ENCODE assay signal across 13 mouse cellular contexts in genomic region chr3:55872944-55873924, GRCm38 (mm10).
DNase-seq lines count a peak whose midpoint lies in the region; ATAC-seq and TF ChIP-seq lines count a peak whose summit lies in the region.
"Had no signal": no experiment of that assay in that cellular context is flagged by ENCODE, and none has a peak within 500 bp of the region (broad histone marks: within the 10 kb centered on the region; RNA-seq: fewer than 3 reads in every experiment).

No protein-coding gene starts in this region.

- H3K36me3 ChIP-seq in hindbrain, embryonic 13.5 days, result peaks cover 10% of the 10 kb centered on the region
- no peaks in the 10 kb centered on the region for H3K36me3 ChIP-seq in hindbrain, embryonic 10.5 days
- no peaks in the 10 kb centered on the region for H3K36me3 ChIP-seq in hindbrain, postnatal 0 days (ENCODE audit: insufficient read depth, low read length)
- H3K36me3 ChIP-seq in liver, postnatal 0 days (replicated peaks; ENCODE audit: insufficient read depth, low read length), result no peaks in the 10 kb centered on the region
- no peaks in the 10 kb centered on the region for H3K36me3 ChIP-seq in stomach, postnatal 0 days (ENCODE audit: control insufficient read depth, insufficient read depth, low read length)
- H3K36me3 ChIP-seq: heart, embryonic 15.5 days; liver, embryonic 15.5 days had no signal

- WGBS in hindbrain, embryonic 13.5 days, result 58% methylated on average over 5 of the region's 5 CpGs
- 80% methylated on average over 5 of the region's 5 CpGs for WGBS in hindbrain, embryonic 10.5 days
- 57% methylated on average over 5 of the region's 5 CpGs for WGBS in hindbrain, postnatal 0 days
- WGBS in liver, postnatal 0 days (ENCODE audit: insufficient replicate concordance), result 74% methylated on average over 5 of the region's 5 CpGs
- whole genome bisulfite sequencing in stomach, postnatal 0 days, result 79% methylated on average over 5 of the region's 5 CpGs

- no peak overlapping the region for H3K4me3 ChIP-seq in hindbrain, embryonic 13.5 days
- no peak overlapping the region for H3K4me3 ChIP-seq in hindbrain, embryonic 10.5 days
- H3K4me3 ChIP-seq in hindbrain, postnatal 0 days (ENCODE audit: low read length), result no peak overlapping the region
- no peak overlapping the region for H3K4me3 ChIP-seq in liver, postnatal 0 days (ENCODE audit: low read depth, low read length)
- no peak overlapping the region for H3K4me3 ChIP-seq in stomach, postnatal 0 days (ENCODE audit: low read depth, low read length)
- H3K4me3 ChIP-seq: embryonic facial prominence, embryonic 13.5 days; heart, embryonic 15.5 days; liver, embryonic 15.5 days had no signal

- H3K27me3 ChIP-seq in hindbrain, embryonic 13.5 days, result no peaks in the 10 kb centered on the region
- H3K27me3 ChIP-seq in hindbrain, embryonic 10.5 days (ENCODE audit: insufficient read depth, poor library complexity, severe bottlenecking), result no peaks in the 10 kb centered on the region
- H3K27me3 ChIP-seq in hindbrain, postnatal 0 days (ENCODE audit: insufficient read depth, low read length), result no peaks in the 10 kb centered on the region
- H3K27me3 ChIP-seq in liver, postnatal 0 days (ENCODE audit: insufficient read depth, low read length), result no peaks in the 10 kb centered on the region
- H3K27me3 ChIP-seq in stomach, postnatal 0 days (ENCODE audit: control insufficient read depth, insufficient read depth, low read length), result no peaks in the 10 kb centered on the region
- H3K27me3 ChIP-seq: embryonic facial prominence, embryonic 13.5 days; heart, embryonic 15.5 days; liver, embryonic 15.5 days had no signal

- TF ChIP-seq EP300 in liver, postnatal 0 days (IDR thresholded peaks at IDR 0.05; ENCODE audit: low read depth), result no peak
- no peak for TF ChIP-seq EP300 in stomach, postnatal 0 days (optimal IDR thresholded peaks at IDR 0.05)

- no peak overlapping the region for H3K4me2 ChIP-seq in hindbrain, embryonic 13.5 days
- no peak overlapping the region for H3K4me2 ChIP-seq in hindbrain, postnatal 0 days (ENCODE audit: low read depth, low read length)
- H3K4me2 ChIP-seq in liver, postnatal 0 days (ENCODE audit: low read depth, low read length), result no peak overlapping the region
- no peak overlapping the region for H3K4me2 ChIP-seq in stomach, postnatal 0 days (replicated peaks; ENCODE audit: low read depth)
- H3K4me2 ChIP-seq: embryonic facial prominence, embryonic 13.5 days; heart, embryonic 15.5 days; liver, embryonic 15.5 days had no signal

- no peaks in the 10 kb centered on the region for H3K9me3 ChIP-seq in hindbrain, embryonic 13.5 days
- H3K9me3 ChIP-seq in hindbrain, embryonic 10.5 days, result no peaks in the 10 kb centered on the region; the same call in 1 of the 2 replicates
- H3K9me3 ChIP-seq in hindbrain, postnatal 0 days (ENCODE audit: low read length), result no peaks in the 10 kb centered on the region
- H3K9me3 ChIP-seq in liver, postnatal 0 days (ENCODE audit: low read length), result no peaks in the 10 kb centered on the region
- no peaks in the 10 kb centered on the region for H3K9me3 ChIP-seq in stomach, postnatal 0 days (ENCODE audit: control insufficient read depth, low read length)
- H3K9me3 ChIP-seq: embryonic facial prominence, embryonic 13.5 days; heart, embryonic 15.5 days; liver, embryonic 15.5 days had no signal

- ATAC-seq in hindbrain, embryonic 13.5 days (ENCODE audit: low FRiP score), result peak; percentile 68; the same call in 1 of the 2 replicates
- ATAC-seq in hindbrain, postnatal 0 days, result peak; percentile 92
- ATAC-seq in liver, postnatal 0 days, result no peak
- ATAC-seq in stomach, postnatal 0 days (ENCODE audit: low FRiP score, low TSS enrichment), result no peak

- no peak overlapping the region for H3K27ac ChIP-seq in hindbrain, embryonic 13.5 days
- no peak overlapping the region for H3K27ac ChIP-seq in hindbrain, embryonic 10.5 days
- H3K27ac ChIP-seq in hindbrain, postnatal 0 days, result no peak overlapping the region
- H3K27ac ChIP-seq in liver, postnatal 0 days (ENCODE audit: low read depth), result no peak overlapping the region
- H3K27ac ChIP-seq in stomach, postnatal 0 days (replicated peaks), result no peak overlapping the region
- H3K27ac ChIP-seq: embryonic facial prominence, embryonic 13.5 days; heart, embryonic 15.5 days; liver, embryonic 15.5 days had no signal

- H3K4me1 ChIP-seq in hindbrain, embryonic 13.5 days (replicated peaks), result no peaks in the 10 kb centered on the region
- no peaks in the 10 kb centered on the region for H3K4me1 ChIP-seq in hindbrain, embryonic 10.5 days (replicated peaks)
- H3K4me1 ChIP-seq in hindbrain, postnatal 0 days (ENCODE audit: insufficient read depth, low read length), result no peaks in the 10 kb centered on the region
- no peaks in the 10 kb centered on the region for H3K4me1 ChIP-seq in liver, postnatal 0 days (ENCODE audit: insufficient read depth)
- H3K4me1 ChIP-seq in stomach, postnatal 0 days (replicated peaks; ENCODE audit: control insufficient read depth, insufficient read depth), result no peaks in the 10 kb centered on the region
- H3K4me1 ChIP-seq: embryonic facial prominence, embryonic 13.5 days; heart, embryonic 15.5 days; liver, embryonic 15.5 days had no signal

- no peak overlapping the region for H3K9ac ChIP-seq in hindbrain, embryonic 13.5 days
- H3K9ac ChIP-seq in hindbrain, postnatal 0 days (replicated peaks; ENCODE audit: low read length), result no peak overlapping the region
- no peak overlapping the region for H3K9ac ChIP-seq in liver, postnatal 0 days (replicated peaks)
- H3K9ac ChIP-seq in stomach, postnatal 0 days (ENCODE audit: low read length), result no peak overlapping the region
- H3K9ac ChIP-seq: embryonic facial prominence, embryonic 13.5 days; heart, embryonic 15.5 days; liver, embryonic 15.5 days had no signal

- TF ChIP-seq CTCF in hindbrain, postnatal 0 days (IDR thresholded peaks at IDR 0.05; ENCODE audit: low read depth), result no peak
- TF ChIP-seq CTCF in liver, postnatal 0 days (IDR thresholded peaks at IDR 0.05; ENCODE audit: low read depth), result no peak
- no peak for TF ChIP-seq CTCF in stomach, postnatal 0 days (IDR thresholded peaks at IDR 0.05; ENCODE audit: low read depth)

- DNase-seq in hindbrain, embryonic 10.5 days (ENCODE audit: low spot score), result no peak
- peak; percentile 92 for DNase-seq in cerebellum, postnatal 10 days
- DNase-seq in hindbrain, postnatal 0 days (ENCODE audit: low spot score), result peak; percentile 82
- DNase-seq in retina, adult 2 months (ENCODE audit: low read depth, low spot score), result peak; percentile 75
- no peak for DNase-seq in liver, postnatal 0 days
- DNase-seq in heart, postnatal 4 days, result no peak
- no peak for DNase-seq in stomach, postnatal 0 days (ENCODE audit: low spot score)
- DNase-seq: adrenal gland, postnatal 36 days; gastrocnemius, postnatal 10 days had no signal

Comparison
In these comparisons a context has a peak if more than half of its experiments do, and no peak if none do; other contexts are left out.
1. DNase-seq: peak in cerebellum, postnatal 10 days (2 of 2), hindbrain, postnatal 0 days (single experiment) and retina, adult 2 months (single experiment); none in hindbrain, embryonic 10.5 days (single experiment), liver, postnatal 0 days (single experiment), heart, postnatal 4 days (single experiment) and stomach, postnatal 0 days (single experiment).
2. ATAC-seq: peak in hindbrain, embryonic 13.5 days (single experiment) and hindbrain, postnatal 0 days (single experiment); none in liver, postnatal 0 days (single experiment) and stomach, postnatal 0 days (single experiment).